Mouse (Mus musculus) B cell, adult 67 days (primary cell): Measurements from ENCODE around the gene Slc22a6. TPM values are rescaled to one million over a fixed set of nuclear protein-coding genes. Genes with fewer than 3 reads are reported as not detected.

Source experiments
- total RNA-seq, 2 experiments: library from RNA; stranded (reverse); gene quantifications; 4 replicates each; pipeline ENCODE4 v1.2.4; 2023

Slc22a6 gene
- total RNA-seq = not detected

DNA sequence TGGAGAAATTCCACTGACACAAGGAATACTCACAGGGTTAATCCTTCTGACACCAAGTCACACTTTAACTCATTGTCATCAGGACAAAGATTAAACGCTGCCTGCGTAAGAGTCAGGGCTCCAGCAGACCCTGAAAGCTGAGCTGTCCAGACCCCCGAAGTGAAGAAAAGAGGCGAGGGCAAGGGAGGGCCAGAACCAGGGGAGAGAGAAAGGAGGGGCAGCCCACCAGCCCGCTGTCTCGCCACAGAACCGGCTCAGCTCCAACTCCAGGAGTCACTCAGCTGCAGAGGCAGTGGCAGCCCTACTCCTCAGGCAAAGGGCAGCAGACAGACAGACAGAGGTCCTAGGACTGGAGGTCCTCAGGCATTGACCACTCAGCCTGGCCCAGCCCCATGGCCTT, at the start of gene Slc22a6:
Gene Slc22a6 (plus strand): TSS at position 136 of the 400 bp plus-strand sequence.

DNA sequence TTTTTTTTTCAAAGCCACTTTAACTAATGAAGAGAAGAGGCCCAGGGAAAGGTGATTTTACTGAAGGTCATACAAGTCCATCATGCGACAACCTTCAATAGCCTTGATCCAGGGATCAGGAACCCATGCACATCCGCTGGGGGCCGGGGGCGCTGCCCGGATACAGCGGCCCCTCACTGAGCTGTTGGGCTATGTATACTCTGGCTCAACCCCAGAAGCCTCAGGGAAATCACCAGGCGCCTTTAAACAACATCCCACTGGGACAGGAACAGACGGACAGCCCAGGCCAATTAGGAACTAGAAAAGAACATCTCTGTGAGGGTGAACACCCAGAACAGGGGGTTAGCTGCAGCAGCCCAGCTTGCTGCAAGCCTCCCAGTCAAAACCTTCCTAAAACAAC, 26.9 kb upstream of the Slc22a6 start, which contains the start of gene Slc22a8:
Gene Slc22a8 (plus strand): TSS at position 301 of the 400 bp plus-strand sequence.

DNA sequence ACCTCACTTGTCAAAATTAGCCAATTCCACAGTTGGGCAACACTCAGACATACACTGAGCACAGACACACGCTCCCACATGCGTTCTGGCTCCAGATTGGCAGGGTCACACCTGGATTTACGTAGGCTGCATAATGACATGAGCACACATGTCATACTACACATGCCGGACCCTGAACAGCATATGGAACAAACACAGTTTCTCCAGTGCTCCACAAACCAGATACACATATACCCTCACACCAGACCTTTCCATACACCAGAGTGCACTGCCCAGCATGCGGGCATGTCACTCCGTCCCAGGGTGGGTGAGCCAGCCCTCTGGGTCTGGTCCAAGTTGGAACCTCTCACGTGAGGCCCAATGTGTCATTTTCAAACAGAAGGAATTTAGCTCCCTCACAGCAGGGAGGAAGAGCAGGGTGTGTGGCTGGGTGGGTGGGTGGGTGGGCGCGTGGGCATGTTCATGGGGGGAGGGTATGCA, 45.6 kb downstream of the Slc22a6 start, which contains the start of gene Chrm1:
Gene Chrm1 (plus strand): TSS at position 430 of the 480 bp plus-strand sequence.

Other genes with a start within 250 kb of the Slc22a6 start
- gene Slc22a30, start 212.9 kb upstream of the Slc22a6 start, total RNA-seq = not detected
- not detected for gene Slc22a8, start 26.8 kb upstream of the Slc22a6 start, total RNA-seq
- not detected for gene Chrm1, start 45.8 kb downstream of the Slc22a6 start, total RNA-seq
- gene Slc3a2, start 105.3 kb downstream of the Slc22a6 start, total RNA-seq = 100 to 1,000 TPM; 180 to 183 TPM
- gene Wdr74, start 117.8 kb downstream of the Slc22a6 start, total RNA-seq = 10 to 100 TPM; 76.8 to 87.1 TPM
- gene 1700092M07Rik, start 122.7 kb downstream of the Slc22a6 start, total RNA-seq = 1 to 10 TPM; 2.0 to 8.3 TPM
- gene Stx5a, start 123.4 kb downstream of the Slc22a6 start, total RNA-seq = 100 to 1,000 TPM; 223 to 260 TPM
- gene Nxf1, start 139.0 kb downstream of the Slc22a6 start, total RNA-seq = 100 to 1,000 TPM; 409 to 456 TPM
- 10 to 100 TPM; 30.9 to 34.0 TPM for gene Tmem223, start 153.0 kb downstream of the Slc22a6 start, total RNA-seq
- 10 to 100 TPM; 79.4 to 81.3 TPM for gene Tmem179b, start 156.4 kb downstream of the Slc22a6 start, total RNA-seq
- gene Taf6l, start 168.4 kb downstream of the Slc22a6 start, total RNA-seq = 10 to 100 TPM; 24.0 to 26.3 TPM
- gene Polr2g, start 180.5 kb downstream of the Slc22a6 start, total RNA-seq = 10 to 100 TPM; 65.9 to 76.1 TPM
- gene Zbtb3, start 184.5 kb downstream of the Slc22a6 start, total RNA-seq = 1 to 10 TPM; 2.3 to 4.3 TPM
- 10 to 100 TPM; 33.8 to 36.0 TPM for gene Ttc9c, start 201.3 kb downstream of the Slc22a6 start, total RNA-seq
- gene Hnrnpul2, start 202.0 kb downstream of the Slc22a6 start, total RNA-seq = 100 to 1,000 TPM; 125 TPM
- 10 to 100 TPM in 1 of 2 experiments, 1 to 10 TPM in 1; 8.7 to 10.4 TPM for gene AC129217.1, start 211.7 kb downstream of the Slc22a6 start, total RNA-seq
- gene Bscl2, start 219.4 kb downstream of the Slc22a6 start, total RNA-seq = 10 to 100 TPM; 55.4 to 56.3 TPM
- under 1 TPM in 1 of 2 experiments, not detected in 1; 0.32 TPM for gene Gng3, start 221.2 kb downstream of the Slc22a6 start, total RNA-seq
- 1 to 10 TPM; 1.1 TPM for gene Lrrn4cl, start 232.7 kb downstream of the Slc22a6 start, total RNA-seq